Comparison of ENCODE assay signal across 12 mouse cellular contexts in genomic region chr9:63611967-63612366, GRCm38 (mm10). TPM values are rescaled to one million over a fixed set of nuclear protein-coding genes. Genes with fewer than 3 reads are reported as not detected.
DNase-seq lines count a peak whose midpoint lies in the region; ATAC-seq and TF ChIP-seq lines count a peak whose summit lies in the region.
"Had no signal": no experiment of that assay in that cellular context is flagged by ENCODE, and none has a peak within 500 bp of the region (broad histone marks: within the 10 kb centered on the region; RNA-seq: fewer than 3 reads in every experiment).

No protein-coding gene starts in this region.

- peaks cover 74% of the 10 kb centered on the region for H3K4me1 ChIP-seq in forebrain, embryonic 10.5 days
- peaks cover 23% of the 10 kb centered on the region for H3K4me1 ChIP-seq in forebrain, embryonic 13.5 days
- peaks cover 12% of the 10 kb centered on the region for H3K4me1 ChIP-seq in lung, embryonic 14.5 days (ENCODE audit: insufficient read depth)
- H3K4me1 ChIP-seq in kidney, postnatal 0 days (replicated peaks; ENCODE audit: insufficient read depth, low read length) = peaks cover 34% of the 10 kb centered on the region

- 0 out of 2 replicates have a peak overlapping the region, but pooled peaks have one; percentile 2 for H3K27ac ChIP-seq in forebrain, embryonic 10.5 days
- no peak overlapping the region for H3K27ac ChIP-seq in forebrain, embryonic 13.5 days
- peak overlapping the region; percentile 40; the same call in 1 of the 2 replicates for H3K27ac ChIP-seq in lung, embryonic 14.5 days (ENCODE audit: low read depth)
- H3K27ac ChIP-seq in kidney, postnatal 0 days = no peak overlapping the region
- H3K27ac ChIP-seq in macrophage = peak overlapping the region; percentile 82

- no peak overlapping the region for H3K4me3 ChIP-seq in forebrain, embryonic 10.5 days
- no peak overlapping the region for H3K4me3 ChIP-seq in forebrain, embryonic 13.5 days
- no peak overlapping the region for H3K4me3 ChIP-seq in lung, embryonic 14.5 days (ENCODE audit: low read depth, low read length)
- no peak overlapping the region for H3K4me3 ChIP-seq in kidney, postnatal 0 days (replicated peaks; ENCODE audit: low read depth, low read length)
- H3K4me3 ChIP-seq in macrophage (ENCODE audit: inconsistent target) = no peak overlapping the region; the same call in 1 of the 2 replicates
- H3K4me3 ChIP-seq: embryonic facial prominence, embryonic 12.5 days had no signal

- no peak overlapping the region for H3K9ac ChIP-seq in forebrain, embryonic 13.5 days
- no peak overlapping the region for H3K9ac ChIP-seq in lung, embryonic 14.5 days
- no peak overlapping the region for H3K9ac ChIP-seq in kidney, postnatal 0 days (ENCODE audit: low read depth, low read length)
- H3K9ac ChIP-seq: embryonic facial prominence, embryonic 12.5 days had no signal

- no peaks in the 10 kb centered on the region for H3K9me3 ChIP-seq in forebrain, embryonic 10.5 days
- no peaks in the 10 kb centered on the region for H3K9me3 ChIP-seq in forebrain, embryonic 13.5 days (replicated peaks)
- no peaks in the 10 kb centered on the region for H3K9me3 ChIP-seq in lung, embryonic 14.5 days (ENCODE audit: low read depth, low read length)
- H3K9me3 ChIP-seq in kidney, postnatal 0 days (replicated peaks; ENCODE audit: low read length) = no peaks in the 10 kb centered on the region
- H3K9me3 ChIP-seq: embryonic facial prominence, embryonic 12.5 days had no signal

- H3K79me2 ChIP-seq in macrophage (ENCODE audit: inconsistent target) = peaks cover 91% of the 10 kb centered on the region

- no peaks in the 10 kb centered on the region for H3K27me3 ChIP-seq in forebrain, embryonic 10.5 days (ENCODE audit: poor library complexity, severe bottlenecking)
- no peaks in the 10 kb centered on the region for H3K27me3 ChIP-seq in forebrain, embryonic 13.5 days
- H3K27me3 ChIP-seq in lung, embryonic 14.5 days (ENCODE audit: insufficient read depth, low read length) = no peaks in the 10 kb centered on the region
- no peaks in the 10 kb centered on the region for H3K27me3 ChIP-seq in kidney, postnatal 0 days (ENCODE audit: insufficient read depth, low read length)
- H3K27me3 ChIP-seq: embryonic facial prominence, embryonic 12.5 days had no signal

- TF ChIP-seq CTCF in lung, embryonic 14.5 days (IDR thresholded peaks at IDR 0.05; ENCODE audit: low read depth) = no peak
- no peak for TF ChIP-seq CTCF in kidney, postnatal 0 days (IDR thresholded peaks at IDR 0.05; ENCODE audit: low read depth)

- no peak for DNase-seq in forebrain, embryonic 10.5 days (ENCODE audit: extremely low spot score, low spot score)
- DNase-seq in lung, embryonic 14.5 days = no peak
- no peak for DNase-seq in lung, postnatal 10 days
- DNase-seq in kidney, postnatal 0 days (ENCODE audit: low spot score) = peak; percentile 41
- no peak for DNase-seq in ovary, postnatal 10 days (ENCODE audit: low spot score)
- no peak for DNase-seq in right cerebral cortex, adult 18-20 months
- DNase-seq: heart, postnatal 10 days; thymus, postnatal 4 days had no signal

- no peak for ATAC-seq in forebrain, embryonic 13.5 days
- ATAC-seq in lung, embryonic 14.5 days (ENCODE audit: insufficient read depth) = no peak
- no peak for ATAC-seq in kidney, postnatal 0 days (replicated peaks; ENCODE audit: low FRiP score, low read depth)

- peaks cover 9% of the 10 kb centered on the region for H3K36me3 ChIP-seq in forebrain, embryonic 10.5 days (replicated peaks)
- H3K36me3 ChIP-seq in forebrain, embryonic 13.5 days (ENCODE audit: poor library complexity, severe bottlenecking) = peaks cover 5% of the 10 kb centered on the region
- H3K36me3 ChIP-seq in lung, embryonic 14.5 days (ENCODE audit: insufficient read depth) = peaks cover 2% of the 10 kb centered on the region; the same call in 1 of the 2 replicates
- H3K36me3 ChIP-seq in kidney, postnatal 0 days (ENCODE audit: insufficient read depth, low read length) = no peaks in the 10 kb centered on the region
- H3K36me3 ChIP-seq in macrophage (ENCODE audit: inconsistent target) = peaks cover 5% of the 10 kb centered on the region

- H3K4me2 ChIP-seq in forebrain, embryonic 13.5 days = no peak overlapping the region
- H3K4me2 ChIP-seq in lung, embryonic 14.5 days = no peak overlapping the region
- H3K4me2 ChIP-seq in kidney, postnatal 0 days (ENCODE audit: low read length) = no peak overlapping the region

- WGBS in forebrain, embryonic 10.5 days = 77% methylated on average over 5 of the region's 5 CpGs
- WGBS in forebrain, embryonic 13.5 days = 77% methylated on average over 5 of the region's 5 CpGs
- WGBS in lung, embryonic 14.5 days = 44% methylated on average over 5 of the region's 5 CpGs
- 44% methylated on average over 5 of the region's 5 CpGs for WGBS in kidney, postnatal 0 days
- 0% methylated on average over 5 of the region's 5 CpGs for WGBS in macrophage (ENCODE audit: missing documents)

RNA-seq across cellular contexts. Expression of gene Aagab, which starts 9.5 kb away (rescaled TPM):
- 53.9 and 54.5 TPM in 2 replicates for polyA plus RNA-seq in forebrain, embryonic 10.5 days (2016; fragmentation: Nextera tagmentation; extraction: Ambion mirVana)
- polyA plus RNA-seq in forebrain, embryonic 13.5 days (2015; fragmentation: Nextera tagmentation; extraction: Ambion mirVana) = 47.1 and 51.2 TPM in 2 replicates
- polyA plus RNA-seq in lung, embryonic 14.5 days (2014; fragmentation: Nextera tagmentation; extraction: Ambion mirVana) = 27.3 and 29.1 TPM in 2 replicates
- 29.0 and 32.2 TPM in 2 replicates for polyA plus RNA-seq in kidney, postnatal 0 days (2015; fragmentation: Nextera tagmentation; extraction: Ambion mirVana)
- total RNA-seq in macrophage (2018; cell fraction: chromatin; rRNA removed) = 100 to 1,000 TPM in 14 of 26 experiments, 10 to 100 TPM in 12; 10.5 to 208 (median 110) TPM
- 10 to 100 TPM; 17.3 to 54.9 (median 37.3) TPM for total RNA-seq in macrophage (2018; cell fraction: cytosol; rRNA removed)
- total RNA-seq in macrophage (2018; cell fraction: nucleus; rRNA removed) = 100 to 1,000 TPM in 3 of 26 experiments, 10 to 100 TPM in 23; 10.7 to 122 (median 65.4) TPM
- 22.5 to 45.8 TPM (median 24.3 TPM) in 3 replicates for polyA plus RNA-seq in macrophage (2018)

RNA-seq across cellular contexts. Expression of gene Iqch, which starts 9.7 kb away (rescaled TPM):
- 0.04 and 0.14 TPM in 2 replicates for polyA plus RNA-seq in forebrain, embryonic 10.5 days (2016; fragmentation: Nextera tagmentation; extraction: Ambion mirVana)
- 0.06 and 0.18 TPM in 2 replicates for polyA plus RNA-seq in forebrain, embryonic 13.5 days (2015; fragmentation: Nextera tagmentation; extraction: Ambion mirVana)
- 0.05 and 0.08 TPM in 2 replicates for polyA plus RNA-seq in lung, embryonic 14.5 days (2014; fragmentation: Nextera tagmentation; extraction: Ambion mirVana)
- polyA plus RNA-seq in kidney, postnatal 0 days (2015; fragmentation: Nextera tagmentation; extraction: Ambion mirVana) = 0.08 and 0.11 TPM in 2 replicates
- total RNA-seq in macrophage (2018; cell fraction: chromatin; rRNA removed) = under 1 TPM in 6 of 26 experiments, not detected in 20; 0.26 to 0.90 (median 0.40) TPM
- total RNA-seq in macrophage (2018; cell fraction: cytosol; rRNA removed) = under 1 TPM in 5 of 26 experiments, not detected in 21; 0.03 to 0.09 (median 0.06) TPM
- total RNA-seq in macrophage (2018; cell fraction: nucleus; rRNA removed) = under 1 TPM in 7 of 26 experiments, not detected in 19; 0.16 to 0.39 (median 0.22) TPM
- polyA plus RNA-seq in macrophage (2018) = not detected in 3 replicates
- total RNA-seq: adrenal gland, adult 18-20 months; heart, postnatal 10 days had no signal

Comparison
In these comparisons a context has a peak if more than half of its experiments do, and no peak if none do; other contexts are left out.
1. H3K27ac ChIP-seq: peak in forebrain, embryonic 10.5 days (single experiment), lung, embryonic 14.5 days (single experiment) and macrophage (single experiment); none in forebrain, embryonic 13.5 days (single experiment) and kidney, postnatal 0 days (single experiment).